Mouse (Mus musculus): ENCODE results near the gene Gm17482. TPM values are rescaled to one million over a fixed set of nuclear protein-coding genes. Genes with fewer than 3 reads are reported as not detected.

The Gm17482 gene
- polyA plus RNA-seq, 1 experiment from 2014 or later, result not detected

DNA sequence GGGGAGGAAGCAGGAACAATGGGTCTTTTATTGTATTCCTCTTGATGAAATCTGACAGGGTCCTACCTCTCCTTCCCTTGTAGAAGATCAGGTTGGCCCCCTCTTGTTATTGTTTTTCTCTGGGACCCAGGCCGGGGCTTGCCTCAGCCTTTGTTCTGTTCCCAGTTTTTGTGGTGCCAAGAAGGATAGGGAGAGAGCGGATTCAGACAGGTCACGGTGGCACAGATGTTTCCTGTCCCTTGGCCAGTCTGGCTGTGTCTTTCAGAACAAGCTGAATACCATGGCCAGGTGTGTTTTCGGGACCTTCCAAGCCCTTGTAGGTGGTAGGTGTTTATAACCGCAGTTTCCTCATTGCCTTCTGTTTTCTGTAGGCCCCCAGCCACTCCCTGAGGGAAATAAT, 14.0 kb upstream of the Gm17482 start:
- peak; percentile 10 for DNase-seq (ENCODE audit: low spot score)
- Histone ChIP-seq H3K27me3 (ENCODE audit: control insufficient read depth, insufficient read depth, low read length) (no peaks in the 10 kb centered on the region), H3K4me1 (ENCODE audit: control insufficient read depth, insufficient read depth, low read length) (no peaks in the 10 kb centered on the region), H3K36me3 (ENCODE audit: control insufficient read depth, insufficient read depth, low read length) (no peaks in the 10 kb centered on the region), H3K4me3 (ENCODE audit: low read depth, low read length) (no peak overlapping the region), H3K27ac (ENCODE audit: low read depth, low read length) (no peak overlapping the region), H3K9ac (ENCODE audit: low read length) (no peak overlapping the region), H3K9me3 (ENCODE audit: control insufficient read depth, low read length) (no peaks in the 10 kb centered on the region), H3K4me2 (ENCODE audit: low read depth) (no peak overlapping the region)
- 45% methylated on average over 5 of the region's 5 CpGs for WGBS
- no peak for ATAC-seq (ENCODE audit: insufficient read depth, low FRiP score, low TSS enrichment)

DNA sequence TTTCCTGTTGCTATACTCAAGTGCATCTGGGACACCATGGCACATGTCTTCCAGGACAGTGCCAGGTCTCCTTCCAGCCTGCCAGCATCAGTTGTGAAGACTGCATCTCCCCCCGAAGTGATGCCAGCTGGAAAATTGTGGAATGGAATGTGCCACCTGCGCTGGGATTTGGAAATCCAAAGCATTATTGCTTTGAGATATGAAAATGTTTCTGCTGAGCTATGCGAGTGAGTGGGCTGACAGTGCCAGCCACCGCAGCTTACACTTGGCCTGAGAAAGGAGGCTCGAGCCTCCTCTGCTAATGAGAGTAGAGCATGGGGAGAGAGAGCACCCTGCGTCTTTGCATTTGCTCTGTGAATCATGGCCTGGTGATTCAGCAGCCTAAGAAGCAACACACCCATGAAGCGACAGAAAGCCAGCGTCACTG, 5.9 kb upstream of the Gm17482 start:
- Histone ChIP-seq H3K9ac (ENCODE audit: low read length) (no peak overlapping the region), H3K27me3 (ENCODE audit: control insufficient read depth, insufficient read depth, low read length) (no peaks in the 10 kb centered on the region), H3K36me3 (ENCODE audit: control insufficient read depth, insufficient read depth, low read length) (no peaks in the 10 kb centered on the region), H3K4me1 (ENCODE audit: control insufficient read depth, insufficient read depth, low read length) (no peaks in the 10 kb centered on the region), H3K4me3 (ENCODE audit: low read depth, low read length) (no peak overlapping the region), H3K27ac (ENCODE audit: low read depth, low read length) (no peak overlapping the region), H3K9me3 (ENCODE audit: control insufficient read depth, low read length) (no peaks in the 10 kb centered on the region), H3K4me2 (ENCODE audit: low read depth) (no peak overlapping the region)
- 78% methylated on average over 8 of the region's 8 CpGs for WGBS
- DNase-seq (ENCODE audit: low spot score) (no peak), ATAC-seq (ENCODE audit: insufficient read depth, low FRiP score, low TSS enrichment) (no peak)

DNA sequence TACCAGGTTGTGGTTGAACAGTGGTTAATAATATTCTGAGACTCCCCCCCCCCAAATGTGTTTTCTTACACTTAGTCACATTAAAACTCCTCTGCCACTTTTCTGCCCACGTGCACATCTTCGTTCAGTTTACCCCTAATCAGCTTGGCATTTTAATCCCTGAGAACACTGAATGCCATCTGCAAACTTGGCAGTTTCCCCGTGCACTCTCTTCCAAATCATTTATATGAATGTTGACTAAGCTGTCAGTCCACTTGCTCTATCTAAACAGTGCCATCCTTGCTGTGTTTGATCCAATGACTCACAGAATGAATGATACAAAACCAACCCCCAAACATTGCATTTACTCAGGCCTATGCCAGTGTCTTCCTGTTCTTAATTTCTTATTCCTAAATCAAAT, 1.6 kb upstream of the Gm17482 start:
- Histone ChIP-seq H3K9ac (ENCODE audit: low read length) (no peak overlapping the region), H3K27me3 (ENCODE audit: control insufficient read depth, insufficient read depth, low read length) (no peaks in the 10 kb centered on the region), H3K27ac (ENCODE audit: low read depth, low read length) (no peak overlapping the region), H3K9me3 (ENCODE audit: control insufficient read depth, low read length) (no peaks in the 10 kb centered on the region), H3K4me3 (ENCODE audit: low read depth, low read length) (no peak overlapping the region), H3K36me3 (ENCODE audit: control insufficient read depth, insufficient read depth, low read length) (no peaks in the 10 kb centered on the region), H3K4me1 (ENCODE audit: control insufficient read depth, insufficient read depth, low read length) (no peaks in the 10 kb centered on the region), H3K4me2 (ENCODE audit: low read depth) (no peak overlapping the region)
- DNase-seq (ENCODE audit: low spot score), result no peak
- 77% methylated on average over 3 of the region's 3 CpGs for WGBS
- no peak for ATAC-seq (ENCODE audit: insufficient read depth, low FRiP score, low TSS enrichment)

DNA sequence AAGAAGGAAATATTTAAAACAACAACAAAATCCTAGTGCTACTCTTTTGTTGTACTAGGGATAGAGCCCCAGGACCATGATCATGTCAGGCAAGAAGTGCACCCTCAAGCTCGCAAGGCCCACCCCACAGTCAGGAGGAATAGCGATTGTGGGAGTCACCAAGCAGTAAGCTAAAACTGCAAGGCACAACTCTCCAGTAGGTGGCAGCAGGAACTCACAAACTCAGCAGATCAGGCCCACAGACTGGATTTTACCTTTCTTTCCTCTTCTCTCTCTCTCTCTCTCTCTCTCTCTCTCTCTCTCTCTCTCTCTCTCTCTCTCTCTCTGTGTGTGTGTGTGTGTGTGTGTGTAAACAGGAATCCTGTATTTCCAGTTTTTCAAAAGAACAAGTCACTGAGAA, 386 bp downstream of the Gm17482 start:
- ATAC-seq (ENCODE audit: insufficient read depth, low FRiP score, low TSS enrichment) (peak; percentile 38; the same call in 1 of the 2 replicates), DNase-seq (ENCODE audit: low spot score) (peak; percentile 79)
- no peak overlapping the region for H3K4me3 ChIP-seq (ENCODE audit: low read depth, low read length)
- no peaks in the 10 kb centered on the region for H3K9me3 ChIP-seq (ENCODE audit: control insufficient read depth, low read length)
- H3K36me3 ChIP-seq (ENCODE audit: control insufficient read depth, insufficient read depth, low read length), result no peaks in the 10 kb centered on the region
- 13% methylated on average over 2 of the region's 2 CpGs for whole genome bisulfite sequencing
- H3K4me1 ChIP-seq (ENCODE audit: control insufficient read depth, insufficient read depth, low read length), result no peaks in the 10 kb centered on the region
- no peaks in the 10 kb centered on the region for H3K27me3 ChIP-seq (ENCODE audit: control insufficient read depth, insufficient read depth, low read length)
- H3K9ac ChIP-seq (ENCODE audit: low read length), result no peak overlapping the region
- H3K27ac ChIP-seq (ENCODE audit: low read depth, low read length), result no peak overlapping the region
- H3K4me2 ChIP-seq (ENCODE audit: low read depth), result no peak overlapping the region

DNA sequence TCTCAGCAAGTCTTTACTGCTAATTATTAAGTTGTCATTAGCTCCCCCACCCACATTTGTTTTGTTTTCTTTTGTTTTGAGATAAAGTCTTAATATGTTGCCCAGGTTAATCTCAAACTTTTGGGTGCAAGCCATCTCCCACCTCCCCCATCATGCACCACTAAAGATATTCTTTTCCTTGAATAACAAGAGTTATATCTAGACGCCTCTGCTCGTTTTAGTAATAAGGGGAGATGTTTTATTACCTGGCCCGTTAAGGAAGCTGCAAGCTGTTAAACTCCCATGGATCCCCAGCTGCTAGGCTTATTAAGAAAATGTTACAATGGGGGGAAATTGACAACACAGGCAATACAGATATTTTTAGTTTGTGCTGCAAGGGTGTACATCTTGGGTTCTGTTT, 3.4 kb downstream of the Gm17482 start:
- H3K27ac ChIP-seq (ENCODE audit: low read depth, low read length), result no peak overlapping the region
- no peak overlapping the region for H3K4me2 ChIP-seq (ENCODE audit: low read depth)
- WGBS, result 58% methylated on average over 3 of the region's 3 CpGs
- DNase-seq (ENCODE audit: low spot score) (no peak), ATAC-seq (ENCODE audit: insufficient read depth, low FRiP score, low TSS enrichment) (no peak)
- no peaks in the 10 kb centered on the region for H3K27me3 ChIP-seq (ENCODE audit: control insufficient read depth, insufficient read depth, low read length)
- no peaks in the 10 kb centered on the region for H3K36me3 ChIP-seq (ENCODE audit: control insufficient read depth, insufficient read depth, low read length)
- no peak overlapping the region for H3K9ac ChIP-seq (ENCODE audit: low read length)
- H3K9me3 ChIP-seq (ENCODE audit: control insufficient read depth, low read length), result no peaks in the 10 kb centered on the region
- H3K4me3 ChIP-seq (ENCODE audit: low read depth, low read length), result no peak overlapping the region
- no peaks in the 10 kb centered on the region for H3K4me1 ChIP-seq (ENCODE audit: control insufficient read depth, insufficient read depth, low read length)

DNA sequence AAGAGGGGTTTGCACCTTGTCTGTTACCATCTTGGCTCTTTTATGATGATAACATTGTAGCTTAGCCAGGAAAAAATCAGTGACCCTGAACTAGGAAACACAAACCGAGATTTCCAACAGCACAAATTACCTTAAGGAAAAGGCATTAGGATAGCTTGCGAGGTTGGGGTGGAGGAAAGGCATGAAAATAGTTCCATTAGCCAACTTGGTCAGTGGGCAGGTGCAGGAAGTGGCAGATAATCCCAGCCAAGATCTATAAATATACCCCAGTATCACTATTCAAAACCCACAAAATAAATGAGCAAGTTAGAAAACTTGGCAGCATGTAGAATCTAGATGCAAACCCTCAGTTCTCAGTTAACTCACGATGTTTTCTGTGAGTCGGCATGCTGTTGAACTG, 4.7 kb downstream of the Gm17482 start:
- ATAC-seq (ENCODE audit: insufficient read depth, low FRiP score, low TSS enrichment) (no peak), DNase-seq (ENCODE audit: low spot score) (no peak)
- Histone ChIP-seq H3K36me3 (ENCODE audit: control insufficient read depth, insufficient read depth, low read length) (no peaks in the 10 kb centered on the region), H3K4me1 (ENCODE audit: control insufficient read depth, insufficient read depth, low read length) (no peaks in the 10 kb centered on the region), H3K27ac (ENCODE audit: low read depth, low read length) (no peak overlapping the region), H3K27me3 (ENCODE audit: control insufficient read depth, insufficient read depth, low read length) (no peaks in the 10 kb centered on the region), H3K9ac (ENCODE audit: low read length) (no peak overlapping the region), H3K4me2 (ENCODE audit: low read depth) (no peak overlapping the region), H3K4me3 (ENCODE audit: low read depth, low read length) (no peak overlapping the region), H3K9me3 (ENCODE audit: control insufficient read depth, low read length) (no peaks in the 10 kb centered on the region)
- WGBS, result 83% methylated on average over 4 of the region's 4 CpGs

DNA sequence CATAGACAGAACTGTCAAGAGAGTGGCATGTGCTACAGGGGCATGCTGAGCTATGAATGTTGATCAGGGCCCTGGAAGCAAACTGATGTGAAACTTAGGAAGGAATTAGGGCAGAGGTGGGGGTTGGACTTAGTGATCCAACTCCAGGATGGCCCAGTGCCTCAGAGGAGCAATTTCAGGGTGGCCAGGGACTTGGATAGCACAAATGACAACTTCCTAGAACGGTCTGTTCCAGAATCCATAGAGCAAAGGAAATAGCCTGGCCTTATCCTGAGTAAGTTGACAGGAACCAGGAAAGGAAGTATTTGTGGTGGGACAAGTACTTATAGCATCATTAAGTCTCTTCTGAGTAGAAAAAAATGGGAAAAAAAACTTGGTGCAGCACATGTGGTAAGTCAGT, 5.4 kb downstream of the Gm17482 start:
- H3K36me3 ChIP-seq (ENCODE audit: control insufficient read depth, insufficient read depth, low read length), result no peaks in the 10 kb centered on the region
- H3K27me3 ChIP-seq (ENCODE audit: control insufficient read depth, insufficient read depth, low read length), result no peaks in the 10 kb centered on the region
- H3K27ac ChIP-seq (ENCODE audit: low read depth, low read length), result no peak overlapping the region
- H3K9me3 ChIP-seq (ENCODE audit: control insufficient read depth, low read length), result no peaks in the 10 kb centered on the region
- no peak for DNase-seq (ENCODE audit: low spot score)
- no peaks in the 10 kb centered on the region for H3K4me1 ChIP-seq (ENCODE audit: control insufficient read depth, insufficient read depth, low read length)
- ATAC-seq (ENCODE audit: insufficient read depth, low FRiP score, low TSS enrichment), result no peak
- no peak overlapping the region for H3K4me3 ChIP-seq (ENCODE audit: low read depth, low read length)
- H3K9ac ChIP-seq (ENCODE audit: low read length), result no peak overlapping the region
- H3K4me2 ChIP-seq (ENCODE audit: low read depth), result no peak overlapping the region
- WGBS, result 84% methylated on average over 1 of the region's 1 CpGs

DNA sequence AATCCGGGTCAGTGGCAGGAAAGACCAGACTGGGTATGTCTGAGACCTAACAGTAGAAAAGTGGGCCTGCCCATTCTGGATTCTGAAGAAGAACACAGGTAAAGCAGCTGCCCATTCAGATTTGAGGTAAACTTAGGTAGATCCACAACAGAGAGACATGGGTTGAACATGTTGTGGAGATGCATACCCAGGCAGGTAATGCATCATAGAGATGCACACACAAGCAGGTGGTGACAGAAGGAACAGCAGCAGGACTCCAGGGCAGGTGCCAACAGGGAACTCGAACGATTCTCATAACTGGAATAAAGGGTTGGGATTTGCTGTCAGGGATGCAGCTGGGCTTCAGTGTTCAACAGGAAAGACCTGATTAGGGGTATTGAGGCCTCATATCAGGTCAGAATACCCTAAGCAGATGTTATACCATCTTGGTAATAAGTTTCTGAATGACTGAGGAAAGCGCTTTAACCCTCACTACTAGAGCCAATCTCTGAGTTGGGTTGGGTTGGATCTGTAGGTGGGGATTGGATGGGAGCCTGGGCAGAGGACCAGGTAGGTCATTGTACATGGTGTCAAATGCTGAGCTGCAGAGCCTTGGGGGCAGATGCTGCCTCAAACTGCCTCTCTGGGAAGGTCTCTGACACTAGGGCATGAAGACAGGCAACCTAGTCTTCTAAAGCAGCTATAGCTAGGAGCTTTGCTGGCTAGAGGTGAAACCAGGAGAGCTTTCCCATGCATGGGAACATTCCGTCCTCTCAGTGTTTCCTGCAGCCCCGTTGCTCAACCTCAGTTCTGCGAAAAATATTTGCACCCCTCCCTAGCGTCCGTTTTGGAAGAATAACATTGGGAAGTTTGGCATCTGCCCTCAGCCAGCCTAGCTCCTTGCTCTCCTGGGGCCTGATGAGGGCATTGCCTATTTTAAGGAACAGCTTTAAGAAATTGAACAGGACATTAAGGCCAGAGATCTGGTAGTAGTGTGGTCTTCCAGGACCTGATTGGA, 11.2 kb downstream of the Gm17482 start:
- ATAC-seq (ENCODE audit: insufficient read depth, low FRiP score, low TSS enrichment), result no peak
- Histone ChIP-seq H3K9me3 (ENCODE audit: control insufficient read depth, low read length) (no peaks in the 10 kb centered on the region), H3K27me3 (ENCODE audit: control insufficient read depth, insufficient read depth, low read length) (no peaks in the 10 kb centered on the region), H3K27ac (ENCODE audit: low read depth, low read length) (no peak overlapping the region), H3K4me3 (ENCODE audit: low read depth, low read length) (no peak overlapping the region), H3K36me3 (ENCODE audit: control insufficient read depth, insufficient read depth, low read length) (no peaks in the 10 kb centered on the region), H3K9ac (ENCODE audit: low read length) (no peak overlapping the region), H3K4me1 (ENCODE audit: control insufficient read depth, insufficient read depth, low read length) (no peaks in the 10 kb centered on the region), H3K4me2 (ENCODE audit: low read depth) (no peak overlapping the region)
- 84% methylated on average over 9 of the region's 9 CpGs for WGBS
- no peak for DNase-seq (ENCODE audit: low spot score)

DNA sequence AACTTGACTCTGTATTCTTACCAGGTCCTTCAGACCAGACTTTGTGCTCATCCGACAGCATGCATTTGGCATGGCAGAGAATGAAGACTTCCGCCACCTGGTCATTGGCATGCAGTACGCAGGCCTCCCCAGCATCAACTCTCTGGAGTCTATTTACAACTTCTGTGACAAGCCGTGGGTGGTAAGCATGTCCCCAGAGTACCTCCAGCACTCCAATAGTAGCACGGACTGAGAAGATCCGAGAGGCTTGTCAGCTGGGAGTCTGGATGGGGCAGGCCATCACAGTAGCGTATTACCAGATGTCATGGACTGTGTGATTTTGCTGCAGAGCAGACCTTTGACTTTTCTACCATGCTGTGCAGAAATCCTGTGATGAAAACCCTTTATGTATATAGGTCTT, 12.2 kb downstream of the Gm17482 start:
- no peak for DNase-seq (ENCODE audit: low spot score)
- Histone ChIP-seq H3K9me3 (ENCODE audit: control insufficient read depth, low read length) (no peaks in the 10 kb centered on the region), H3K27me3 (ENCODE audit: control insufficient read depth, insufficient read depth, low read length) (no peaks in the 10 kb centered on the region), H3K4me1 (ENCODE audit: control insufficient read depth, insufficient read depth, low read length) (no peaks in the 10 kb centered on the region), H3K4me3 (ENCODE audit: low read depth, low read length) (no peak overlapping the region), H3K27ac (ENCODE audit: low read depth, low read length) (no peak overlapping the region), H3K4me2 (ENCODE audit: low read depth) (no peak overlapping the region), H3K36me3 (ENCODE audit: control insufficient read depth, insufficient read depth, low read length) (no peaks in the 10 kb centered on the region), H3K9ac (ENCODE audit: low read length) (no peak overlapping the region)
- 77% methylated on average over 7 of the region's 7 CpGs for WGBS
- ATAC-seq (ENCODE audit: insufficient read depth, low FRiP score, low TSS enrichment), result no peak

All from neural tube, embryonic 11.5 days (tissue).